Comparison of ENCODE assay signal across 21 mouse cellular contexts in genomic region chr5:150949131-150949530, GRCm38 (mm10). TPM values are rescaled to one million over a fixed set of nuclear protein-coding genes. Genes with fewer than 3 reads are reported as not detected.
"Had no signal": no experiment of that assay in that cellular context is flagged by ENCODE, and none has a peak within 500 bp of the region (broad histone marks: within the 10 kb centered on the region; RNA-seq: fewer than 3 reads in every experiment).

No protein-coding gene starts in this region.

- DNase-seq: liver, postnatal 0 days; lung, adult 2 months; lung, postnatal 14 days; lung, postnatal 36 days; midbrain, embryonic 14.5 days; right cerebral cortex, postnatal 14 days; thymus, adult 2 months; thymus, postnatal 25 days; thymus, postnatal 4 days had no signal

- H3K4me3 ChIP-seq: lung, embryonic 15.5 days; midbrain, embryonic 10.5 days; midbrain, embryonic 12.5 days; neural tube, embryonic 12.5 days; stomach, embryonic 15.5 days had no signal

- H3K36me3 ChIP-seq: lung, embryonic 15.5 days; midbrain, embryonic 10.5 days; midbrain, embryonic 12.5 days; neural tube, embryonic 12.5 days; stomach, embryonic 15.5 days had no signal

- H3K9me3 ChIP-seq: lung, embryonic 15.5 days; midbrain, embryonic 10.5 days; midbrain, embryonic 12.5 days; stomach, embryonic 15.5 days had no signal

- H3K4me2 ChIP-seq: lung, embryonic 15.5 days; midbrain, embryonic 12.5 days; neural tube, embryonic 12.5 days; stomach, embryonic 15.5 days had no signal

- H3K9ac ChIP-seq: liver, postnatal 0 days; lung, embryonic 15.5 days; midbrain, embryonic 12.5 days; neural tube, embryonic 12.5 days; stomach, embryonic 15.5 days had no signal

- H3K27ac ChIP-seq: lung, embryonic 15.5 days; macrophage; midbrain, embryonic 10.5 days; midbrain, embryonic 12.5 days; neural tube, embryonic 12.5 days; stomach, embryonic 15.5 days; stomach, postnatal 0 days had no signal

- ATAC-seq: liver, postnatal 0 days; lung, postnatal 0 days had no signal

RNA-seq across cellular contexts. Expression of gene Kl, which starts 3.3 kb away (rescaled TPM):
- total RNA-seq: megakaryocyte, adult 5-6 weeks; megakaryocyte-erythroid progenitor cell, adult 5-6 weeks; monocyte, adult 5-6 weeks; neutrophil, adult 5-6 weeks had no signal
- polyA plus RNA-seq: macrophage had no signal
